Mouse (Mus musculus): Measurements from ENCODE around the gene Tspan11.

DNA sequence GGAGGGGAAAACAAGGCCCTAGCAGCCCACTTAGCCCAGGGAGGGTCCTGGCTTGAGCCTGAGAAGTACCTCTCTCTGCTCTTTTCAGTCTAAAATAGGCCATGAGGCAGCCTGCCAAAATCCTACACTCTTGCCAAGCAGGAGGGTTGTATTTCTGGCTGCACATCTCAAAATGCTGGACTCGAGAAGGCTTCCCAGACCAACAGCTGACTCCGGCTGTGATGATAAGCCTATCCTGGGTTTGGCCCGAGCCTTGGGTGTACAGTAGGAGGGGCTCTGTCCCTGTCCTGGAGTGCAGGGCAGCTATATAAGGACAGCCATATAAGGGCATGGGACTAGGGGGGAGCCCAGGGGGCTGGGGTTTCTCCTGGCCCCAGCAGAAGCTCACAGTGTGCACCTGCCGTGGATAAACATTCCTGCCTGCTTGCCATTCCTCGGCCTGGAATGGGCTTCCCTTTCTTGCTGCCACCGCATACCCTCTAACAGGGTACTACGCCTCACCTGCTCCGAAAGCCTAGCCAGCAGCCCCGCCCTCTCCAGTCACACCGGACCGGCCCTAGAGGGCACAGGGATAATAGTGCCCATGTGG is 102.3 kb downstream of the Tspan11 start:
- no peak for TF ChIP-seq CTCF (IDR thresholded peaks at IDR 0.05; ENCODE audit: insufficient read depth, low read length)
- TF ChIP-seq POLR2A (IDR thresholded peaks at IDR 0.05; ENCODE audit: borderline replicate concordance, extremely low read depth, low read depth, low read length): no peak

Data from lung, adult 2 months (tissue).